Mouse (Mus musculus): ENCODE data around the gene Lrrc36.

- TF ChIP-seq CTCF (IDR thresholded peaks at IDR 0.05; ENCODE audit: low read depth) (no peak), EP300 (IDR thresholded peaks at IDR 0.05; ENCODE audit: low read depth) (no peak)
Observed at GRCm38 (mm10) chr8:105446127-105446552, 32.8 kb downstream of the Lrrc36 start.

Measured in heart, postnatal 0 days (tissue).